Mouse (Mus musculus) heart, postnatal 10 days (tissue): Measurements from ENCODE around the gene Tbcel. TPM values are rescaled to one million over a fixed set of nuclear protein-coding genes. Genes with fewer than 3 reads are reported as not detected.

Experiments used
- DNase-seq, 2 experiments: peaks; one replicate each; pipeline ENCODE4 v3.0.0; 2021
- intact Hi-C: fragments of 180-260 bp; cut with DNase I; formaldehyde crosslinking; loops from one replicate; pipeline ENCODE4 v1.15.1; 2025
- total RNA-seq, 2 experiments: library from RNA; stranded (reverse); gene quantifications; 2 replicates each; pipeline ENCODE4 v1.2.3; 2021

The Tbcel gene
- total RNA-seq, 2 experiments from 2014 or later = 20.3 to 22.3 TPM

GRCm38 (mm10) chr9:42488071-42488470, 19.5 kb downstream of the Tbcel start:
- no peak for DNase-seq
- intact Hi-C loops = no loop called here

DNA sequence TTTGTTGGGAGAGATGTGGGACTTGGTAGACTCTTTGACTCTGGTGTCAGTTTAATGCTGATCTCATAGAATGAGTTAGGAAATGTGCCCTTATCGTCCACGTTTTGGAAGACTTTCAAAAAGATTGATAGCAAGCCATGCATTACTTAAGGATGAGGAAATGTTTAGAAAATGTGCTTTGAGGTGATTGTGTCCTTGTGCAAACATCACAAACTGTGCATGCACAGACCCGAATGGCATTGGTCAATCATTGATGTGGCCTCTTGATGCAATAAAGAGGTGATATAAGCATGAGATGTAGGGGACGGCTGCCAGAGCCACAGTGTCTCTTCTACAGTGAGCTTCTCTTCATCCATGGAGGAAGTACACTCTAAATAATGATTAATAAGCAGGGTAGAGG, 20.7 kb downstream of the Tbcel start:
- intact Hi-C loops = no loop called here

DNA sequence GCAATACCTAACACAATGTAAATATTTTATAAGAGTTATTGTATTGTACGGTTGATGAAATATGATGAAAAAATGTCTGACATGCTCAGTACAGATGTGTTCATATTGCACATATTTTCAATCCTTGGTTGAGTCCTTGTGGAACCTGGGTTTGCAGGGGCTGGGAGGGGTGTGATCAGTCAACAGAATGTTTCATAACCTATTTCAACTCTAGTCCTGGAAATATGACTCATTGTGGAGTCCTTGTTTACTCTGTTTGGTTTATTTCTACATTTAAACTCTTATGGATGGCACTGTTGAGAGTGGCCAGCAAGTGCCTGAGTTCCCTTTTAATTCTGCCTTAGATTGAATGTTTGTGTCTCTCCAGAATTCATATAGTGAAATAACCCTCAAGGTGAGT, 22.9 kb downstream of the Tbcel start:
- intact Hi-C loops = no loop called here
- no peak for DNase-seq

More for the DNA sequence above, 20.7 kb downstream of the Tbcel start:
- DNase-seq = no peak

- DNase-seq = no peak
- intact Hi-C loops = no loop called here
These were observed 24.7 kb downstream of the Tbcel start for GRCm38 (mm10) chr9:42482944-42483343.

- intact Hi-C loops = no loop called here
- no peak for DNase-seq
These were observed 31.4 kb downstream of the Tbcel start for GRCm38 (mm10) chr9:42476166-42476565.

DNA sequence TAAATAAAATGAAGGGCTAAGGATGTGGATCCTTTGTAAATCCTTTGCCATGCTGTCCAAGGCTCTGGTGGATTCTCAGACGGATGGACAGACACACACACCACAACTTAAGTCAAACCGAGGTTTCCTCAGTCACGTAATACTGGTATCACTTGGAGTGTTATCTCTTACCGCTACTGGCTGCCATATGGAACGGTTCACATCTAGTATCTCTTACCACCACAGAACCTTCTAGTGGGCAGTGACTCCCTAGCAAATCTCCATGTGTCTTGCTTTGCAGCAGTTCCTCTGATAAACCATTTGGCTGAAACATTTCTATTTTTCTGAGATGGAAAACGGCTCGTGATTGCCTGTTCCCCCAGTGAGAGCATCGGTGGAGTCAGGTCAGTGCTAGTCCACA, 33.4 kb downstream of the Tbcel start:
- intact Hi-C loops = no loop called here
- DNase-seq = no peak

GRCm38 (mm10) chr9:42471921-42472747, 35.5 kb downstream of the Tbcel start:
- intact Hi-C loops = no loop called here

GRCm38 (mm10) chr9:42471214-42471613, 36.4 kb downstream of the Tbcel start:
- intact Hi-C loops = no loop called here
- peak; percentile 66 to 68 for DNase-seq

More at GRCm38 (mm10) chr9:42471921-42472747, 35.5 kb downstream of the Tbcel start:
- DNase-seq = peak; percentile 86 to 91

- intact Hi-C loops = no loop called here
- DNase-seq = no peak
These were observed 38.3 kb downstream of the Tbcel start for GRCm38 (mm10) chr9:42469323-42469722.

- intact Hi-C loops = no loop called here
- DNase-seq = no peak
These were observed 39.2 kb downstream of the Tbcel start for GRCm38 (mm10) chr9:42468360-42468759.

DNA sequence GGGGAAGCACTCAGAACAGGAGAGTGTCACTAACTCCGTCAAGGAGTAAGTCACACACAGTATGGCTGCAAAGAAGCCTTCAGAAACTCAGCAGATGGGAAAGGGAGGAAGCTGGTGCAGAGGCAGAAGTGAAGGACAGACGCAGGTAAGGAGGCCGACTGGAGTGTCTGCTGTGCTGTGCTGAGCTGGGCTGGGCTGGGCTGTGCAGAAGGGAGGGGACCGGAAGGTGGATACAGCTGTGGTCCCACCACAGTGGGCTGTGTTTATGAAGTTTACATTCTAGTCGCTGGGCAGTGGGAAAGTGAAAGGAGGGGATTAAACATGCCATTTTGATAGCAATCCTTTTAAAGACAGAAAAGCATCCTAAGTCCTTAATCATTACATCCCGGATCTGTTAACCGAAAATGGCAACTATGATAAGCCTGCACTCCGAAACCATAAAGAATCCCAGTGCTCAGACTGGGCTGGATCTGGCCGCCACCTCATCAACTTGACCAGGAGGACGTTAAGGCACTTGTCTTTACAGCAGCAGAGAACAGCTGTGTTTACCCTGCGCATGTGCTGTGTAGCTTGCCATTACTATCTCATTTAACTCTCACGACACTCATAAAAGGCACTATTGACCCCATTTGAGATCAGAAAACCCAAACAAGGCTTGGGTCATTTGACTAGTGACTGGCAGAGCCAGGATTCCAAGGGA, 40.3 kb downstream of the Tbcel start:
- DNase-seq = no peak
- intact Hi-C loops = no loop called here

GRCm38 (mm10) chr9:42465661-42466091, 41.9 kb downstream of the Tbcel start:
- intact Hi-C loops = no loop called here
- no peak for DNase-seq

DNA sequence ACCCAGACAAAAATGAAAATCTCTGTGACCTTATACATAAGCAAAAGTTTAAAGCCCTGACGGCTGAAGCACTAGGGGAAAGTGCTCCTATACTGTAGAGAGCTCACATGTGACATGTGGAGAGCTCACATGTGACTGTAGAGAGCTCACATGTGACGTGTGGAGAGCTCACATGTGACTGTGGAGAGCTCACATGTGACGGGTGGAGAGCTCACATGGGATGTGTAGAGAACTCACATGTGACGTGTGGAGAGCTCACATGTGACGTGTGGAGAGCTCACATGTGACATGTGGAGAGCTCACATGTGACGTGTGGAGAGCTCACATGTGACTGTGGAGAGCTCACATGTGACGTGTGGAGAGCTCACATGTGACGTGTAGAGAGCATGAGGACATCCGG, 43.4 kb downstream of the Tbcel start:
- no peak for DNase-seq
- intact Hi-C loops = no loop called here

DNA sequence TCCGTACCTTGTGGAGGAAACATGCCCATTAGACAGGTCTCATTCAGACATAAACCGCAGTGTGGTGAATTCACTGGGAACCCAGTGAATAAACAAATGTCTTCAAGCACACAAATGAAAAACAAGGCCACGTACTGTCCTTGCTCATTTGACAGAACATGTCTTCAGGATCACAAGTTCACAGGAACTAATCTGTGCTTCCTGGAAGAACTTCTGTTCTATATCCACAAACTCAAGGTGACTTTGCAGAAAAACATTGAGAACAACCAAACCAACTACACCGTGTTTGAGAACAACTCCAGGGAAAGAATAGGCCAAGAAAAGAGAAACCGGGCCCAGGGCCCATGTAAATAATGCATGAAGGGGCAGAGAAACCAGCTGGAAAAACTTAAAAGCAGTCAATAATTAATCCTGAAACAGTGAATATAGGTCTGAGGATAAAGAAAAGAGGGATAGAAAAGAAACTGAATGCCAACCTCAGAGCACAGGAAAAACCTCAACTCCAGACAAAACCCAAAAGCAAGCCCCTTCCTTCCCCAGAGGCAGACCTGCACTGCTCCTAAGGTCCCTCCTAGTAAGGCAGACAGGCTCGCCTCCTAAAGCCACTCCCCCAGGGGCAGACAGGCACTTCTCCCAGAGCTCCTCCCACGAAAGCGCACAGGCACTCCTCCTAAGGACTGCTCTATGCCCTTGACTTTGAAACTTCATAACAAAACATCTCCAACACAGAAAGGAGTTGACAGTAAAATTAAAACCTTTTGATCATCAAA, 44.2 kb downstream of the Tbcel start:
- peak; percentile 45 to 57 for DNase-seq
- intact Hi-C loops = no loop called here

- intact Hi-C loops = no loop called here
- no peak for DNase-seq
These were observed 44.9 kb downstream of the Tbcel start for GRCm38 (mm10) chr9:42462585-42463219.

GRCm38 (mm10) chr9:42461390-42462108, 46.1 kb downstream of the Tbcel start:
- peak; percentile 38 to 45 for DNase-seq
- intact Hi-C loops = no loop called here

GRCm38 (mm10) chr9:42460353-42460752, 47.3 kb downstream of the Tbcel start:
- intact Hi-C loops = no loop called here
- no peak for DNase-seq

DNA sequence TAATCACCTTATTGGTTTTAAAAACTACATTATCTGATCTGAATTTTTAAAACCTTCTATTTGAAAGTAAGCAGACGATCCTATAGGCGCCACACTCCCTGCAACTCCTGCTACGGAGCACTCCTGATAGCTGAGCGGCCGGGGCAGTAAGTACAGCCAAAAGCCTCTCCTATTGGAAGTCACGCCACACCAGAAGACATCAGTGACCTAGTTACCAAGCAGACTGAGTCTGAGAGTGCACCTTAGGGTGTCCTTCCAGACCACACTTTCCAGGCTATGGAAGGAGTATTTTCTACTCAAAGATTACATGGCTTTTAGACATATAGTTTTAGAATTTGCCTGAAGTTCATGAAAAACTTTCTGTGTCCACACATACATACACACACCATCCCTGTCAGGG, 47.9 kb downstream of the Tbcel start:
- DNase-seq = no peak
- intact Hi-C loops = no loop called here

- intact Hi-C loops = no loop called here
These were observed 48.7 kb downstream of the Tbcel start for GRCm38 (mm10) chr9:42458741-42459515.

More at GRCm38 (mm10) chr9:42458741-42459515, 48.7 kb downstream of the Tbcel start:
- DNase-seq = no peak
